Mouse (Mus musculus): Measurements from ENCODE around the gene Fbxl13.

Gene Fbxl13

GRCm38 (mm10) chr5:21645439-21646132 lies at the start of gene Fbxl13, which contains the start of gene Armc10:
Gene Fbxl13 (minus strand): TSS chr5:21645634.
Gene Armc10 (plus strand): TSS chr5:21645813.
- POLR2A ChIA-PET, result interaction anchor here in 3 of 4 experiments (0.5 to 3.4 kb wide), 45 partner anchors 11 to 764 kb away, joined by 3 to 25 read pairs (median 5); partner anchors contain the start of genes Dnajc2 (in 3 of the 3), Napepld (in 3 of the 3), Psmc2 (in 3 of the 3) and Phtf2 (in 1 of the 3)
- CTCF ChIA-PET, result interaction anchor here (0.6 to 2.1 kb wide), 13 partner anchors 12 to 1580 kb away, joined by 3 to 7 read pairs (median 3); no protein-coding TSS in a partner anchor

GRCm38 (mm10) chr5:21694854-21695490 lies 49.5 kb upstream of the Fbxl13 start:
- ChIA-PET CTCF (no interaction called here), POLR2A (no interaction called here)

GRCm38 (mm10) chr5:21693372-21693870 lies 48.0 kb upstream of the Fbxl13 start:
- CTCF ChIA-PET, result no interaction called here
- POLR2A ChIA-PET, result interaction anchor here in 2 of 4 experiments (0.6 to 1.0 kb wide), 2 partner anchors 10 to 18 kb away, joined by 3 read pairs; no protein-coding TSS in a partner anchor

- POLR2A ChIA-PET, result interaction anchor here in 3 of 4 experiments (1.0 to 2.1 kb wide), 3 partner anchors 9 to 82 kb away, joined by 3 to 19 read pairs (median 3); partner anchors contain the start of gene Napepld (in 2 of the 3)
- CTCF ChIA-PET, result no interaction called here
Observed at GRCm38 (mm10) chr5:21692230-21692629, 46.8 kb upstream of the Fbxl13 start.

GRCm38 (mm10) chr5:21687042-21687441 lies 41.6 kb upstream of the Fbxl13 start:
- CTCF ChIA-PET, result interaction anchor here in 2 of 4 experiments (0.6 kb wide), 2 partner anchors 221 to 1129 kb away, joined by 4 to 7 read pairs; no protein-coding TSS in a partner anchor
- POLR2A ChIA-PET, result interaction anchor here in 3 of 4 experiments (0.6 to 2.6 kb wide), 6 partner anchors 9 to 751 kb away, joined by 3 to 13 read pairs (median 4); partner anchors contain the start of gene Napepld (in 2 of the 3)

- CTCF ChIA-PET, result interaction anchor here in 2 of 4 experiments (0.6 kb wide), 2 partner anchors 9 to 1408 kb away, joined by 3 read pairs; no protein-coding TSS in a partner anchor
- POLR2A ChIA-PET, result interaction anchor here (0.7 to 3.8 kb wide), 10 partner anchors 11 to 39 kb away, joined by 3 to 45 read pairs (median 5); partner anchors contain the start of genes Napepld (in 3 of the 4), Armc10 (in 1 of the 4) and Fbxl13 (in 1 of the 4)
Observed at GRCm38 (mm10) chr5:21685001-21685400, 39.6 kb upstream of the Fbxl13 start.

- POLR2A ChIA-PET, result interaction anchor here in 3 of 4 experiments (0.5 to 3.8 kb wide), 40 partner anchors 8 to 1844 kb away, joined by 3 to 45 read pairs (median 4); partner anchors contain the start of genes Armc10 (in 3 of the 3), Fbxl13 (in 3 of the 3) and Napepld (in 3 of the 3)
- CTCF ChIA-PET, result interaction anchor here in 2 of 4 experiments (0.7 to 1.2 kb wide), 2 partner anchors 8 to 51 kb away, joined by 3 to 4 read pairs; no protein-coding TSS in a partner anchor
Observed at GRCm38 (mm10) chr5:21683811-21684210, 38.4 kb upstream of the Fbxl13 start.

GRCm38 (mm10) chr5:21680940-21681339 lies 35.5 kb upstream of the Fbxl13 start:
- ChIA-PET CTCF (no interaction called here), POLR2A (interaction anchor here in 3 of 4 experiments (0.7 to 1.3 kb wide), 7 partner anchors 8 to 104 kb away, joined by 3 to 5 read pairs (median 4); partner anchors contain the start of genes Napepld (in 3 of the 3), Dnajc2 (in 1 of the 3) and Psmc2 (in 1 of the 3))

- ChIA-PET POLR2A (interaction anchor here in 1 of 4 experiments (1.1 kb wide), 1 partner anchor 22 kb away, joined by 5 read pairs; the partner anchor contains the start of gene Napepld), CTCF (no interaction called here)
Observed at GRCm38 (mm10) chr5:21680029-21680428, 34.6 kb upstream of the Fbxl13 start.

- ChIA-PET POLR2A (interaction anchor here (0.5 to 7.3 kb wide), 22 partner anchors 9 to 1129 kb away, joined by 3 to 69 read pairs (median 4); partner anchors contain the start of genes Napepld (in 3 of the 4), Armc10 (in 2 of the 4) and Fbxl13 (in 1 of the 4)), CTCF (interaction anchor here in 3 of 4 experiments (0.9 to 2.5 kb wide), 9 partner anchors 10 to 58 kb away, joined by 3 to 8 read pairs (median 4); partner anchors contain the start of genes Napepld (in 2 of the 3), Armc10 (in 1 of the 3), Fbxl13 (in 1 of the 3) and Pmpcb (in 1 of the 3))
Observed at GRCm38 (mm10) chr5:21678363-21678762, 32.9 kb upstream of the Fbxl13 start.

- ChIA-PET CTCF (interaction anchor here in 3 of 4 experiments (0.9 to 2.5 kb wide), 10 partner anchors 11 to 59 kb away, joined by 3 to 8 read pairs (median 4); partner anchors contain the start of genes Napepld (in 2 of the 3), Armc10 (in 1 of the 3), Fbxl13 (in 1 of the 3) and Pmpcb (in 1 of the 3)), POLR2A (interaction anchor here (0.6 to 7.3 kb wide), 21 partner anchors 9 to 1130 kb away, joined by 3 to 69 read pairs (median 5); partner anchors contain the start of genes Napepld (in 3 of the 4), Armc10 (in 2 of the 4) and Fbxl13 (in 1 of the 4))
Observed at GRCm38 (mm10) chr5:21677939-21678338, 32.5 kb upstream of the Fbxl13 start.

- ChIA-PET CTCF (interaction anchor here (0.6 to 1.3 kb wide), 8 partner anchors 8 to 89 kb away, joined by 3 to 5 read pairs (median 3); partner anchors contain the start of gene Napepld (in 1 of the 4)), POLR2A (interaction anchor here (0.5 to 7.3 kb wide), 31 partner anchors 8 to 724 kb away, joined by 3 to 69 read pairs (median 5); partner anchors contain the start of genes Napepld (in 3 of the 4), Armc10 (in 2 of the 4) and Fbxl13 (in 2 of the 4))
Observed at GRCm38 (mm10) chr5:21675494-21675893, 30.1 kb upstream of the Fbxl13 start.

- POLR2A ChIA-PET, result interaction anchor here (0.7 to 7.3 kb wide), 21 partner anchors 8 to 1759 kb away, joined by 3 to 69 read pairs (median 6); partner anchors contain the start of genes Napepld (in 3 of the 4), Armc10 (in 2 of the 4), Fbxl13 (in 2 of the 4) and Kmt2e (in 1 of the 4)
Observed at GRCm38 (mm10) chr5:21675019-21675418, 29.6 kb upstream of the Fbxl13 start.

GRCm38 (mm10) chr5:21673742-21674141 lies 28.3 kb upstream of the Fbxl13 start:
- CTCF ChIA-PET, result interaction anchor here in 3 of 4 experiments (0.5 to 1.1 kb wide), 6 partner anchors 17 to 705 kb away, joined by 3 to 10 read pairs (median 6); no protein-coding TSS in a partner anchor

More at GRCm38 (mm10) chr5:21675019-21675418, 29.6 kb upstream of the Fbxl13 start:
- CTCF ChIA-PET, result interaction anchor here (0.6 to 1.3 kb wide), 7 partner anchors 8 to 89 kb away, joined by 3 to 5 read pairs (median 3); partner anchors contain the start of gene Napepld (in 1 of the 4)

GRCm38 (mm10) chr5:21672812-21673635 lies 27.6 kb upstream of the Fbxl13 start:
- CTCF ChIA-PET, result interaction anchor here in 3 of 4 experiments (0.6 to 1.1 kb wide), 4 partner anchors 18 to 305 kb away, joined by 4 to 10 read pairs (median 8); no protein-coding TSS in a partner anchor
- POLR2A ChIA-PET, result interaction anchor here (0.5 to 7.3 kb wide), 38 partner anchors 8 to 787 kb away, joined by 3 to 69 read pairs (median 5); partner anchors contain the start of genes Armc10 (in 3 of the 4), Fbxl13 (in 3 of the 4), Napepld (in 3 of the 4) and Dnajc2 (in 1 of the 4)

More at GRCm38 (mm10) chr5:21673742-21674141, 28.3 kb upstream of the Fbxl13 start:
- POLR2A ChIA-PET, result interaction anchor here (0.5 to 7.3 kb wide), 33 partner anchors 8 to 1760 kb away, joined by 3 to 69 read pairs (median 5); partner anchors contain the start of genes Armc10 (in 3 of the 4), Fbxl13 (in 3 of the 4), Napepld (in 3 of the 4) and Kmt2e (in 1 of the 4)

- POLR2A ChIA-PET, result interaction anchor here in 1 of 4 experiments (1.3 to 2.4 kb wide), 2 partner anchors 12 to 24 kb away, joined by 3 to 8 read pairs; partner anchors contain the start of genes Armc10 and Fbxl13
- CTCF ChIA-PET, result no interaction called here
Observed at GRCm38 (mm10) chr5:21669307-21669706, 23.9 kb upstream of the Fbxl13 start.

All from embryonic stem cell, embryonic (primary cell).